Mouse (Mus musculus): Measurements from ENCODE around the gene Gm11985.

Gm11985 gene

DNA sequence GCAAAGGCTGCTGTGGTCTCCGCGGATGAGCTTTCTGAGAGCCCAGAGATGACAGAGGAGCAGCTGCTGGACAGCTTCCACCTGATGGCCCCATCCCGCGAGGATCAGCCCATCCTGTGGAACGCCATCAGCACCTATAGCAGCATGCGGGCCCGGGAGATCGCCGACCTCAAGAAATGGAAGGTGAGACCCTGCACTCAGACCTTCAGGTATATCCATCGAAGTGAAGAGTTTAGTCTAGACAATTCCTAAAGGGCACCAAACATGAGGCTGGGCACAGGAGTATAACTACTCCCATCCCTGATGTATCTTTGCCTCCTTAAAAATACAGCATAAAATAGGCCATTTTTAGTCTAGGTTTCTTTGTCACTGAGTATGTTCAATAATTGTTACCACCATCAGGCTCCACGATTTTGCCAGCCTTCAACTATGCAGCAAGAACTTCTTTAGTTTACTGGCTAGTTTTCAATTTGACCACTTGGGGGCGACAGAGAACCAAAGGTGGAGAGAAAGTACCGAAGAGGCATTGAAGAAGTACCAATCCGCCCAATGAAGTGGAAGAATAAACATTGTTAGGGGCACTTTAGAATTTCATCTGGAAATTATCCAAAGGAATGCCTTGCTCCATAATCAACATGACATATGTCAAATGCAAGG is 11.5 kb upstream of the Gm11985 start:
- DNase-seq (ENCODE audit: low spot score): peak; percentile 46

GRCm38 (mm10) chr11:7198481-7199256 is 10.3 kb upstream of the Gm11985 start:
- no peak for DNase-seq (ENCODE audit: low spot score)

- no peak for DNase-seq (ENCODE audit: low spot score)
Measured at GRCm38 (mm10) chr11:7198006-7198405, 9.6 kb upstream of the Gm11985 start.

DNA sequence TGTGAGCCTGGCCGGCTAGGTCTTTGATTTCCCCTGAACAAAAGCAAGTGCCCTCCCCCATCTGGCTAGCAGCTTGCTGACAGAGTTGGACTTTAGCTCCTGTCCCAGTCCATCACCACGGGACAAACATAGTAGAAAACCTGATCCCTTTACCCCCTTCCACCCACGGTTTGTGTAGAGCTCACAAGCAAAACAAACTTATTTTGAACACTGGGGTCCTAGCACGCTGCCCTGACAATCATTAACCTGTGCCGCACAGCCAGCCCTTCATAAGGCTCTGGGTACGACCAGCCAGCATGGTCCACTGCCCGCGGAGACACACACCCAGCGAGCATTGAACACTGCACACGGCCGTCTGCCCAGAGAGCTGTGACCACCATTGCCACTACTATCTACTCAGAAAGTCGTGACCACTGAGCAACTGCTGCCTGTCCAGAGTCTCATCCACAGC is 9.1 kb upstream of the Gm11985 start, which contains the start of gene Igfbp1:
TSS of gene Igfbp1 (plus strand) at position 292 of the 451 bp plus-strand sequence.
- no peak for DNase-seq (ENCODE audit: low spot score)

DNA sequence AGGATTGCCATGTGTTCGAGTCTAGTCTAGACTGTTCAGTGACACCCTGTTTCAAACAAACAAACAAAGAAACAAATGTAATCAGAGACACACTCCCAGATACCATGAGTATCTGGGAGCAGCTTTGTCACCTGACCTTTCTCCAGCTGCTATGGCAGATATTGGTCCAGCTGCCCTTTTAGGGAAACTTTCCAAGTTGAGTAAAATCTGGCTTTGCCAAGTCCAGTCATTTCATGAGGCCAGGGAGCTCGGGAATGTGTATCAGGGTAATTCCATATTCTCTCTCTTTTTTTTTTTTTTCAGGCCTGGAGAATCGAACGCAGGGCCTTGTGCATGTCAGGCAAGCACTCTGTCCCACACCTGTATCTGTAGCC is 6.9 kb upstream of the Gm11985 start:
- no peak for DNase-seq (ENCODE audit: low spot score)

- no peak for DNase-seq (ENCODE audit: low spot score)
Measured at GRCm38 (mm10) chr11:7194432-7195311, 6.3 kb upstream of the Gm11985 start.

DNA sequence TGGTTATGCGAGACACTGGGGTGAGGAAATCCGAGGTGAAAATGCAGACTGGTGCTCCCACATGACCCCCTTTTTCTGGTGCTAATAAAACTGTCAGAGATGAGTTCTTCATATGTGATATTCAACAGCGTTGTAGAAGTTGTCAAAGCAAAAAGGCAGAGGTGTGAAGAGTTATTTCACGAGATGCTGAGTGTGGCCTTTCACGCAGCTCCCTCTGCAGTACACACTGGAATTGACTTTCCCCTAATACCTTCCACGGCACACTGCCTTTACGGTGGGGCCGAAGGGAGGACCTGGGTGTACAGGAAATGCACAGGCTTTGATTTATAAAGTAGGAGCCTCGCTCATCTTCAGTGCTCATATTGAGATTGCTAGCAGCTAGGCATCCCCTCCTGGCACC is 4.8 kb upstream of the Gm11985 start:
- DNase-seq (ENCODE audit: low spot score): no peak

GRCm38 (mm10) chr11:7192710-7193109 is 4.3 kb upstream of the Gm11985 start:
- no peak for DNase-seq (ENCODE audit: low spot score)

DNA sequence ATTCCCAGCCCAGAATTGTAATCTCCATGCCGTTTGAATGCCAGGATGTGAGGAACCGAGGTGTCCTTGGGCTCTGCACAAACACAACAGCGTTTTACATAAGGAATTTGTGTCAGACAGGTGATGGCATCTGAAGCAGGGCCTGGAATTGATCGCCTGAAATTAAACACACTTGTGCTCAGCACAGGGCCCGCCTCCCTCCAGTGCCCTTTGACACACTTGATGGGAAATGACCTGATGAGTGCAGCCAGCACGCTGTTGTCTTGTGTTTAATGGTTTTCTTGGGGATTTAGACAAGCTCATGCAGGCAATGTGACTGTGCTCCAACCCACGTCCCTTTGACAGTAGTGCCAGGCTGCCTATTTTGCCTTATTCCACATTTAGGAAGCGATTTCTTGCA is 897 bp downstream of the Gm11985 start:
- no peak for DNase-seq (ENCODE audit: low spot score)

GRCm38 (mm10) chr11:7184420-7184819 is 3.9 kb downstream of the Gm11985 start:
- no peak for DNase-seq (ENCODE audit: low spot score)

- no peak for DNase-seq (ENCODE audit: low spot score)
Measured at GRCm38 (mm10) chr11:7182409-7183042, 5.8 kb downstream of the Gm11985 start.

DNA sequence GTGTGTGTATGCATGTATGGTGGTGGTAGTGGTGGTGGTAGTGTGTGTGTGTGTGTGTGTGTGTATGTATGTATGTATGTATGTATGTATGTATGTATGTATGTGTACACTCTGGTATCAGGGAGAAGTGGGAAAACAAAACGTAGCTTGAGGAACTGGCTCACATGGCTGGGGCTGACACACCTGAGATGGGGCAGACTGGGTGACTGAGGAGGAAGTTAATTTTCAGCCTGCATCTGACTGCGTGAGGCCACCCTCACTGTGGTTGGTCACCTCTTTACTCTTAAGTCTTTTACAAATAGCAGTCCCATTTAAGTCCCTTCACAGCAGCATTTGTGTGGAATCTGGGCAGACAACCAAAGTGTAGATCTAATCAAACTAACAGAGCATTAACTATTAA is 9.1 kb downstream of the Gm11985 start:
- DNase-seq (ENCODE audit: low spot score): no peak

GRCm38 (mm10) chr11:7178724-7179123 is 9.6 kb downstream of the Gm11985 start:
- no peak for DNase-seq (ENCODE audit: low spot score)

DNA sequence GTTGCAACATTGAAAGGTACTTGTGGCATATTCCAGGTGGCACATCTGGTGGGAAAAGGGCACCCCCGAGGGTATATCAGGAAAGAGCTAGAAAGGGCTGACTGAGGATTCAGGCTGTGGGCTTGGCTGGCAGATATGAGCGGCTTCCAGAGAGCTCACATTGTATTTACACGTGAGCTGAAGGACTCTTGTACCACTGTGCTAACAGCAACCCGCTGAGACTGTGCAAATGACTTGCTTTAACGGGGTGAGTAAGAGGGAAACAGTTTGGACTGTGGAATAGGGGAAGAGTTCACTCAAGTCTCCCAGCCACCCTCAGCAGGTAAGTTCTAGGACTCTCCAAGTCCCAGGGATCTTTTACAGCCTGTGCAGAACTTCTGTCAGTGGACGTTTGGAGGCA is 14.7 kb downstream of the Gm11985 start:
- DNase-seq (ENCODE audit: low spot score): no peak

- no peak for DNase-seq (ENCODE audit: low spot score)
Measured at GRCm38 (mm10) chr11:7169645-7170044, 18.7 kb downstream of the Gm11985 start.

DNA sequence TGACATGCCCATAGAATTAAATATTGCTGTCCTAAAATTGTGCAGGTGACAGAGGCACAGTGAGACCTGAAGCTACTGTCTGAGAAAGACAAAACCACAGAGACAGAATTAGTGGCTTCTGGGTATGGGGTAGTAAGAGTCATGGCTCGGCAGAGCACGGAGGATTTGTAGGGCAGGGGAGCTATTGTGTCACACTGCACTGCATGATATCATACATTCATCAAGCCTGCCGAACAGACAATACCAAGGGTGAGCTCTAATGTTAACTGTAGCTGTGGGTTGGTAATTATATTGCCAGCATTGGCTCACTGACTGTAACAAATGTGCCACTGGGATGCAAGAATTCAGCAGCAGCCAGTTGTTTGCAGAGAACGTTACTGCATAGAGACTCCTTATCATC is 24.0 kb downstream of the Gm11985 start:
- DNase-seq (ENCODE audit: low spot score): no peak

DNA sequence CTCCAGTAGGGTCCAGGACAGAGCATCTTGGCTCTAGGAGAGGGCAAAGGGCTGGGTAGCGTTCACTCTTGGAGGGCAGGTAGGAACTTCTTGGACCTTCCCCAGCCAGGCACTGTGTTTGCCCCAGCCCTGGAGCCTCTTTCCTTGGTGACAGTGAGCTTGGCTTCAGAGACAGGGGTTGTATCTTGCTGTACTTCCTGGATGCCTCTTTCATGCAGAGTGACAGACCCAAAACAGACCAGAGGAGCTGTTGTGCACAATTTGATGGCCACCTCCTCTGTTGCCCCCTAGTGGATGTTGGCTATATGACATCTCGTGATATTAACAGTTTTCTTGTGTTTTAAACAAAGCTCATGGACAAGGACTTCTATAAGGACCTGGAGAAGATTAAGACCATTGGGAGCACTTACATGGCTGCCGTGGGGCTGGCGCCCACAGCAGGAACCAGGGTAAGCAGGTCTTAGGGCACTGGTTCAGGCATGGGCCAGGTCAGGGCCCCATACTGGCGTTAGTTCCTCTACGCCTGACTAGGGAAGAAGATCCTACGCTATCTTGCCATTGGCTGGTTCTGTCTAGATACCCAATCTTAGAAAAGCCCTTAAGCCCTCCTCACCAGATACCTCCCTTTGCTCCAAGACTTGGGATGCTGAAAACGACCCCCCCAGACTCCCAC is 26.7 kb downstream of the Gm11985 start:
- DNase-seq (ENCODE audit: low spot score): no peak

GRCm38 (mm10) chr11:7160637-7161101 is 27.7 kb downstream of the Gm11985 start:
- no peak for DNase-seq (ENCODE audit: low spot score)

DNA sequence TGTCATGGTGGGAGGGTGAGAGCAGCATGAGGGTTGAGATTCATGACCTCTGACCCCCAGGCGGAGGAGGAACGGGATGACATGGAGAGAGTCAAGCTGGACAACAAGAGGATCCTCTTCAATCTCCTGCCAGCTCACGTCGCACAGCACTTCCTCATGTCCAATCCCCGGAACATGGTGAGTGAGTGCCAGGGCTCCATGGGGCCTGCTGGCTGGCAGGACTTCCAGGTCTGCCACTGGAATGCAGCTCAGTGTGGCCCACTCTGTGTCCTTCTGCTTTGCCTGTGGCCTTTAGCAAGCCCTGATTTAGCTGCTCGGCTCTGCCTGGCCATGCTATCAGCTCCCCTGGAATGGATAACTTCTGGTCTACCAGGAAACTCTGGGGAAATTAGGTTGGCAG is 28.2 kb downstream of the Gm11985 start:
- no peak for DNase-seq (ENCODE audit: low spot score)

- no peak for DNase-seq (ENCODE audit: low spot score)
Measured at GRCm38 (mm10) chr11:7158196-7158595, 30.2 kb downstream of the Gm11985 start.

DNA sequence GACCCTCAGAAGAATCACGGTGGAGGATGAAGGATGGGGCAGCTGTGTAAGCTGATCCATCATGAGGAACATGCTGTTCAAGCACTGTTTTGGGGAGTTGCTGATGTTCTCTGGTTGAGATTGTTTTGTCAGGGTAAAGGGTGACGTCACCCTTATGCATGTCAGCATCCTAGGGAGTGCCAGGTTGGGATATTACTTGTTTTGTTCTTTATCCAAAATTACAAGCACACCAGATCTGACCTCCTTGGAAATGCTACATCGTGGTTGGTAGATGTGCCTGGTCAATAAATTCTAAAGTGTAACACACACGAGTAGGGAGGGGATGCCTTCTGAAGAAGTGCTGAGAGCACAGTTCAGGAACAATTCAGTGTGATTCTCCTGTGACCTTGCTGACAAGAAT is 31.9 kb downstream of the Gm11985 start:
- no peak for DNase-seq (ENCODE audit: low spot score)

Data from MN1 (cell line).